Mouse (Mus musculus): ENCODE results near the gene Rab14. TPM values are rescaled to one million over a fixed set of nuclear protein-coding genes. Genes with fewer than 3 reads are reported as not detected.

The Rab14 gene
- polyA plus RNA-seq, 1 experiment from 2014 or later = 278 TPM

GRCm38 (mm10) chr2:35153844-35154554 lies 46.9 kb downstream of the Rab14 start:
- Histone ChIP-seq H3K36me3 (ENCODE audit: control insufficient read depth, insufficient read depth, low read length) (peaks cover 98% of the 10 kb centered on the region), H3K4me2 (ENCODE audit: low read depth, low read length) (no peak overlapping the region), H3K27ac (replicated peaks; ENCODE audit: low read depth, low read length) (no peak overlapping the region), H3K9ac (ENCODE audit: low read depth, low read length) (no peak overlapping the region), H3K9me3 (ENCODE audit: control insufficient read depth, low read length) (no peaks in the 10 kb centered on the region), H3K4me1 (ENCODE audit: control insufficient read depth, insufficient read depth, low read length) (no peaks in the 10 kb centered on the region), H3K27me3 (replicated peaks; ENCODE audit: control insufficient read depth, insufficient read depth, low read length) (no peaks in the 10 kb centered on the region), H3K4me3 (ENCODE audit: low read depth, low read length) (no peak overlapping the region)
- DNase-seq (ENCODE audit: low spot score) (no peak), ATAC-seq (ENCODE audit: low read depth) (no peak)
- WGBS = 88% methylated on average over 8 of the region's 8 CpGs

GRCm38 (mm10) chr2:35153179-35153578 lies 47.7 kb downstream of the Rab14 start:
- H3K36me3 ChIP-seq (ENCODE audit: control insufficient read depth, insufficient read depth, low read length) = peaks cover 99% of the 10 kb centered on the region
- no peaks in the 10 kb centered on the region for H3K4me1 ChIP-seq (ENCODE audit: control insufficient read depth, insufficient read depth, low read length)
- H3K4me3 ChIP-seq (ENCODE audit: low read depth, low read length) = no peak overlapping the region
- H3K27ac ChIP-seq (replicated peaks; ENCODE audit: low read depth, low read length) = no peak overlapping the region
- DNase-seq (ENCODE audit: low spot score) (no peak), ATAC-seq (ENCODE audit: low read depth) (no peak)
- H3K9ac ChIP-seq (ENCODE audit: low read depth, low read length) = no peak overlapping the region
- 95% methylated on average over 6 of the region's 6 CpGs for WGBS
- no peak overlapping the region for H3K4me2 ChIP-seq (ENCODE audit: low read depth, low read length)
- no peaks in the 10 kb centered on the region for H3K27me3 ChIP-seq (replicated peaks; ENCODE audit: control insufficient read depth, insufficient read depth, low read length)
- H3K9me3 ChIP-seq (ENCODE audit: control insufficient read depth, low read length) = no peaks in the 10 kb centered on the region

- Histone ChIP-seq H3K4me3 (ENCODE audit: low read depth, low read length) (no peak overlapping the region), H3K4me1 (ENCODE audit: control insufficient read depth, insufficient read depth, low read length) (no peaks in the 10 kb centered on the region), H3K9ac (ENCODE audit: low read depth, low read length) (no peak overlapping the region), H3K9me3 (ENCODE audit: control insufficient read depth, low read length) (no peaks in the 10 kb centered on the region), H3K27ac (replicated peaks; ENCODE audit: low read depth, low read length) (no peak overlapping the region), H3K27me3 (replicated peaks; ENCODE audit: control insufficient read depth, insufficient read depth, low read length) (no peaks in the 10 kb centered on the region), H3K36me3 (ENCODE audit: control insufficient read depth, insufficient read depth, low read length) (peaks cover 99% of the 10 kb centered on the region), H3K4me2 (ENCODE audit: low read depth, low read length) (no peak overlapping the region)
- ATAC-seq (ENCODE audit: low read depth) = no peak
- 96% methylated on average over 13 of the region's 13 CpGs for WGBS
- no peak for DNase-seq (ENCODE audit: low spot score)
Observed at GRCm38 (mm10) chr2:35151303-35151882, 49.5 kb downstream of the Rab14 start.

GRCm38 (mm10) chr2:35148806-35149205 lies 52.1 kb downstream of the Rab14 start:
- Histone ChIP-seq H3K27ac (replicated peaks; ENCODE audit: low read depth, low read length) (no peak overlapping the region), H3K27me3 (replicated peaks; ENCODE audit: control insufficient read depth, insufficient read depth, low read length) (no peaks in the 10 kb centered on the region), H3K4me3 (ENCODE audit: low read depth, low read length) (no peak overlapping the region), H3K4me2 (ENCODE audit: low read depth, low read length) (no peak overlapping the region), H3K9me3 (ENCODE audit: control insufficient read depth, low read length) (no peaks in the 10 kb centered on the region), H3K9ac (ENCODE audit: low read depth, low read length) (no peak overlapping the region), H3K4me1 (ENCODE audit: control insufficient read depth, insufficient read depth, low read length) (no peaks in the 10 kb centered on the region), H3K36me3 (ENCODE audit: control insufficient read depth, insufficient read depth, low read length) (peaks cover 98% of the 10 kb centered on the region)
- no peak for DNase-seq (ENCODE audit: low spot score)
- no peak for ATAC-seq (ENCODE audit: low read depth)
- WGBS = 88% methylated on average over 10 of the region's 10 CpGs

GRCm38 (mm10) chr2:35141673-35142072 lies 59.2 kb downstream of the Rab14 start:
- ATAC-seq (ENCODE audit: low read depth) (no peak), DNase-seq (ENCODE audit: low spot score) (no peak)
- no peak overlapping the region for H3K4me3 ChIP-seq (ENCODE audit: low read depth, low read length)
- no peak overlapping the region for H3K9ac ChIP-seq (ENCODE audit: low read depth, low read length)
- H3K36me3 ChIP-seq (ENCODE audit: control insufficient read depth, insufficient read depth, low read length) = peaks cover 93% of the 10 kb centered on the region
- H3K9me3 ChIP-seq (ENCODE audit: control insufficient read depth, low read length) = no peaks in the 10 kb centered on the region
- H3K27me3 ChIP-seq (replicated peaks; ENCODE audit: control insufficient read depth, insufficient read depth, low read length) = no peaks in the 10 kb centered on the region
- H3K4me2 ChIP-seq (ENCODE audit: low read depth, low read length) = no peak overlapping the region
- 89% methylated on average over 3 of the region's 3 CpGs for WGBS
- no peaks in the 10 kb centered on the region for H3K4me1 ChIP-seq (ENCODE audit: control insufficient read depth, insufficient read depth, low read length)
- no peak overlapping the region for H3K27ac ChIP-seq (replicated peaks; ENCODE audit: low read depth, low read length)

- H3K4me1 ChIP-seq (ENCODE audit: control insufficient read depth, insufficient read depth, low read length) = no peaks in the 10 kb centered on the region
- no peaks in the 10 kb centered on the region for H3K27me3 ChIP-seq (replicated peaks; ENCODE audit: control insufficient read depth, insufficient read depth, low read length)
- DNase-seq (ENCODE audit: low spot score) (no peak), ATAC-seq (ENCODE audit: low read depth) (no peak)
- WGBS = 92% methylated on average over 1 of the region's 1 CpGs
- H3K27ac ChIP-seq (replicated peaks; ENCODE audit: low read depth, low read length) = no peak overlapping the region
- no peak overlapping the region for H3K4me2 ChIP-seq (ENCODE audit: low read depth, low read length)
- peaks cover 76% of the 10 kb centered on the region for H3K36me3 ChIP-seq (ENCODE audit: control insufficient read depth, insufficient read depth, low read length)
- no peak overlapping the region for H3K4me3 ChIP-seq (ENCODE audit: low read depth, low read length)
- H3K9me3 ChIP-seq (ENCODE audit: control insufficient read depth, low read length) = no peaks in the 10 kb centered on the region
- no peak overlapping the region for H3K9ac ChIP-seq (ENCODE audit: low read depth, low read length)
Observed at GRCm38 (mm10) chr2:35138576-35138975, 62.3 kb downstream of the Rab14 start.

- H3K4me1 ChIP-seq (ENCODE audit: control insufficient read depth, insufficient read depth, low read length) = peaks cover 2% of the 10 kb centered on the region; the same call in 1 of the 2 replicates
Observed at GRCm38 (mm10) chr2:35133891-35134290, 67.0 kb downstream of the Rab14 start.

GRCm38 (mm10) chr2:35132662-35133055 lies 68.3 kb downstream of the Rab14 start:
- Histone ChIP-seq H3K4me2 (ENCODE audit: low read depth, low read length) (peak overlapping the region; percentile 75), H3K4me3 (ENCODE audit: low read depth, low read length) (peak overlapping the region; percentile 48), H3K27ac (replicated peaks; ENCODE audit: low read depth, low read length) (peak overlapping the region; percentile 86), H3K9ac (ENCODE audit: low read depth, low read length) (peak overlapping the region; percentile 52), H3K9me3 (ENCODE audit: control insufficient read depth, low read length) (no peaks in the 10 kb centered on the region), H3K36me3 (ENCODE audit: control insufficient read depth, insufficient read depth, low read length) (peaks cover 27% of the 10 kb centered on the region), H3K27me3 (replicated peaks; ENCODE audit: control insufficient read depth, insufficient read depth, low read length) (no peaks in the 10 kb centered on the region), H3K4me1 (ENCODE audit: control insufficient read depth, insufficient read depth, low read length) (peaks cover 2% of the 10 kb centered on the region; the same call in 1 of the 2 replicates)
- DNase-seq (ENCODE audit: low spot score) (peak; percentile 14), ATAC-seq (ENCODE audit: low read depth) (no peak)
- WGBS = 6% methylated on average over 5 of the region's 5 CpGs

More at GRCm38 (mm10) chr2:35133891-35134290, 67.0 kb downstream of the Rab14 start:
- Histone ChIP-seq H3K36me3 (ENCODE audit: control insufficient read depth, insufficient read depth, low read length) (peaks cover 35% of the 10 kb centered on the region), H3K27me3 (replicated peaks; ENCODE audit: control insufficient read depth, insufficient read depth, low read length) (no peaks in the 10 kb centered on the region), H3K9ac (ENCODE audit: low read depth, low read length) (no peak overlapping the region), H3K4me3 (ENCODE audit: low read depth, low read length) (no peak overlapping the region), H3K4me2 (ENCODE audit: low read depth, low read length) (no peak overlapping the region), H3K27ac (replicated peaks; ENCODE audit: low read depth, low read length) (no peak overlapping the region), H3K9me3 (ENCODE audit: control insufficient read depth, low read length) (no peaks in the 10 kb centered on the region)
- ATAC-seq (ENCODE audit: low read depth) (no peak), DNase-seq (ENCODE audit: low spot score) (no peak)
- 70% methylated on average over 5 of the region's 5 CpGs for WGBS

Data from embryonic facial prominence, embryonic 14.5 days (tissue).